Mouse (Mus musculus): Measurements from ENCODE around the gene Cox14. TPM values are rescaled to one million over a fixed set of nuclear protein-coding genes. Genes with fewer than 3 reads are reported as not detected.

The Cox14 gene
- polyA plus RNA-seq, 1 experiment from 2014 or later = 145 TPM

GRCm38 (mm10) chr15:99710221-99711190 lies 14.9 kb upstream of the Cox14 start:
- H3K36me3 ChIP-seq = peaks cover 90% of the 10 kb centered on the region

DNA sequence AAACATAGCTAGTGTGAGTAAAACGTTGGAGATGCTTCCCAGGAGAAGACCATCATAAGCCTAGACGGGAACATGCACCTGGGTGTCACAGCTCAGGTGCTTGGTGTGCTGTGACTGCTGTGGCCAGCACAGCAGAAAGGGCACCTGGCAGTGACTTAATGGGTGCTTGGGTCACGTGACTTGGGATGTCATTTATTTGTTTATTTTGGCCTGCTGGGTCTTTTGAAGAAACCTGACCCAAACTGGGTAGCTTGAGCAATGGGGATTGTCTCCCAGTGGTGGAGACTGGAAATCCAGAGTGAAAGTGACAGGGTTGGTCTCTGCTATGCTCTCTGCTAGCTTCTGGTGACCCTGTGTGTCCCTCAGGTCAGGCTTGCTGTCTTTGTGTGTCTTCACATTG lies 13.9 kb upstream of the Cox14 start:
- no peak for ATAC-seq (ENCODE audit: insufficient number of reproducible peaks, insufficient read depth, low FRiP score, low TSS enrichment, low read depth)
- Histone ChIP-seq H3K4me1 (replicated peaks) (peaks cover 7% of the 10 kb centered on the region), H3K4me2 (no peak overlapping the region), H3K27me3 (no peaks in the 10 kb centered on the region), H3K27ac (no peak overlapping the region), H3K4me3 (replicated peaks) (no peak overlapping the region), H3K36me3 (peaks cover 91% of the 10 kb centered on the region), H3K9me3 (no peaks in the 10 kb centered on the region), H3K9ac (replicated peaks) (no peak overlapping the region)
- 75% methylated on average over 3 of the region's 3 CpGs for WGBS

More at GRCm38 (mm10) chr15:99710221-99711190, 14.9 kb upstream of the Cox14 start:
- ATAC-seq (ENCODE audit: insufficient number of reproducible peaks, insufficient read depth, low FRiP score, low TSS enrichment, low read depth) = no peak
- H3K4me3 ChIP-seq (replicated peaks) = no peak overlapping the region
- no peak overlapping the region for H3K9ac ChIP-seq (replicated peaks)
- no peaks in the 10 kb centered on the region for H3K9me3 ChIP-seq
- H3K4me2 ChIP-seq = no peak overlapping the region
- H3K4me1 ChIP-seq (replicated peaks) = no peaks in the 10 kb centered on the region
- H3K27ac ChIP-seq = no peak overlapping the region
- no peaks in the 10 kb centered on the region for H3K27me3 ChIP-seq
- 94% methylated on average over 10 of the region's 10 CpGs for WGBS

- Histone ChIP-seq H3K4me2 (no peak overlapping the region), H3K27ac (no peak overlapping the region), H3K9me3 (no peaks in the 10 kb centered on the region), H3K36me3 (peaks cover 87% of the 10 kb centered on the region), H3K27me3 (no peaks in the 10 kb centered on the region), H3K4me3 (replicated peaks) (no peak overlapping the region), H3K4me1 (replicated peaks) (peaks cover 7% of the 10 kb centered on the region), H3K9ac (replicated peaks) (no peak overlapping the region)
- 72% methylated on average over 13 of the region's 13 CpGs for WGBS
- ATAC-seq (ENCODE audit: insufficient number of reproducible peaks, insufficient read depth, low FRiP score, low TSS enrichment, low read depth) = no peak
Measured at GRCm38 (mm10) chr15:99712666-99713559, 12.5 kb upstream of the Cox14 start.

DNA sequence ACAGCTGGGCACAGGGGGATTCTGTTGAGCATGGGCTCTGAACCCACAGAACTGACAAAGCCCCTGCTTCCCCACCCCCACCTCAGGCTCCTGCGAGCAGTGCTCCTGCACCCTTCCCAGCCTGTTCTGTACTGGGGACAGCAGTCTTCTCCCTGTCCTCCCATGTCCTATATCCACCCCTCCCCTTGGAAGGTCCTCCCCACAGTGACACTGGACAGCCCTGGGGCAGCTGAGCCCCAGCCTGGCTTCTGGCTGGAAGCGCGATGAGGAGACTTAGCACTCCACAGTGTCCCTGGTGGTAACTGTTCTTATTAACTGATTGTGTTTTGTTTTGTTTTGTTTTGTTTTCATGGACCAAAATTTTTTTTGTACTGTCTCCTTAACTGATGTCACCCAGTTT lies 11.8 kb upstream of the Cox14 start:
- H3K9ac ChIP-seq (replicated peaks) = no peak overlapping the region
- H3K4me2 ChIP-seq = no peak overlapping the region
- no peaks in the 10 kb centered on the region for H3K9me3 ChIP-seq
- ATAC-seq (ENCODE audit: insufficient number of reproducible peaks, insufficient read depth, low FRiP score, low TSS enrichment, low read depth) = no peak
- H3K27me3 ChIP-seq = no peaks in the 10 kb centered on the region
- 81% methylated on average over 3 of the region's 3 CpGs for WGBS
- H3K36me3 ChIP-seq = peaks cover 86% of the 10 kb centered on the region
- H3K4me3 ChIP-seq (replicated peaks) = no peak overlapping the region
- H3K4me1 ChIP-seq (replicated peaks) = peaks cover 7% of the 10 kb centered on the region
- H3K27ac ChIP-seq = no peak overlapping the region

GRCm38 (mm10) chr15:99714206-99714605 lies 11.2 kb upstream of the Cox14 start:
- ATAC-seq (ENCODE audit: insufficient number of reproducible peaks, insufficient read depth, low FRiP score, low TSS enrichment, low read depth) = no peak
- Histone ChIP-seq H3K27me3 (no peaks in the 10 kb centered on the region), H3K4me2 (no peak overlapping the region), H3K4me1 (replicated peaks) (peaks cover 7% of the 10 kb centered on the region), H3K9me3 (no peaks in the 10 kb centered on the region), H3K27ac (no peak overlapping the region), H3K36me3 (peaks cover 86% of the 10 kb centered on the region), H3K4me3 (replicated peaks) (no peak overlapping the region), H3K9ac (replicated peaks) (no peak overlapping the region)
- 77% methylated on average over 4 of the region's 4 CpGs for WGBS

- no peaks in the 10 kb centered on the region for H3K27me3 ChIP-seq
- no peak overlapping the region for H3K27ac ChIP-seq
- H3K4me2 ChIP-seq = no peak overlapping the region
- H3K4me3 ChIP-seq (replicated peaks) = no peak overlapping the region
- H3K36me3 ChIP-seq = peaks cover 80% of the 10 kb centered on the region
- no peaks in the 10 kb centered on the region for H3K9me3 ChIP-seq
- ATAC-seq (ENCODE audit: insufficient number of reproducible peaks, insufficient read depth, low FRiP score, low TSS enrichment, low read depth) = no peak
- no peak overlapping the region for H3K9ac ChIP-seq (replicated peaks)
- 55% methylated on average over 7 of the region's 7 CpGs for WGBS
- peaks cover 7% of the 10 kb centered on the region for H3K4me1 ChIP-seq (replicated peaks)
Measured at GRCm38 (mm10) chr15:99714858-99715257, 10.6 kb upstream of the Cox14 start.

GRCm38 (mm10) chr15:99715361-99715865 lies 10.0 kb upstream of the Cox14 start:
- no peak overlapping the region for H3K27ac ChIP-seq
- H3K4me2 ChIP-seq = no peak overlapping the region

DNA sequence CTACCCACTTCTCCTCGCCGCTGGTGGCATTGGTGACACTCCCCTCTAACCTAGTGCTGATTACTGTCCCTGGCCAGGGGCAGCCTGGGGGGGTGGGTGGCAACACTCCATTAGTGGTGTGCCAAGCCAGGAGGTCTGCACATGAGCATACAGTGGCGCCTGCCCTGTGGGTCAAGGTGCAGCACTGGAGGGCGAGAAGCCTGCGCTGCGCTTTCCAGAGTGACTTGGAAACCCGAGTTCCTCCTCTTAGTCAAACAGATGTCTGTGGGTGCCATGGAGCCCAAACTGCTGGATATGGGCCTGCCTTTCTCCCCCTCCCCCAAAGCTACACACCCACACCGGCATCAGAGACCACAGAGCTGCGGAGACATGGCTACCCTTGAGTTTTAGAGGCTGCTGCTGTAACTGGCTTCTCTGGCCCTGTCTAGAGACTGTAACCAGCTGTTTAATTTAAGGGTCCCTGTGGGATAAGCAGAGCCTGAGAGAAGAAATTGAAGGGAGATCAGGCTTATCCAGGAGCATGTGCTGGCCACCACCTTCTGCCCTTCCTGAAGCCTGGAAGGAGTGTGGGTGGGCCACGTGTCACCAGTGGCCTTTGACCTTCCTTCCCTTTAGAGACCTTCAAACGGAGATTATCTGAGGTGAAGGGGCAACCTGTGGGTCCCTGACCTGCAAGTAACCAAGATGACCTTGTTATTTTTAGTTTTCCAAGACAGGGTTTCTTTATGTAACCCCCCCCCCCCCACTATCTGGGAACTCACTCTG lies 9.3 kb upstream of the Cox14 start:
- Histone ChIP-seq H3K4me1 (replicated peaks) (peaks cover 7% of the 10 kb centered on the region), H3K9me3 (no peaks in the 10 kb centered on the region), H3K36me3 (peaks cover 76% of the 10 kb centered on the region), H3K27ac (no peak overlapping the region), H3K9ac (replicated peaks) (no peak overlapping the region), H3K4me2 (no peak overlapping the region), H3K27me3 (no peaks in the 10 kb centered on the region), H3K4me3 (replicated peaks) (no peak overlapping the region)
- WGBS = 70% methylated on average over 11 of the region's 11 CpGs
- no peak for ATAC-seq (ENCODE audit: insufficient number of reproducible peaks, insufficient read depth, low FRiP score, low TSS enrichment, low read depth)

More at GRCm38 (mm10) chr15:99715361-99715865, 10.0 kb upstream of the Cox14 start:
- Histone ChIP-seq H3K4me1 (replicated peaks) (peaks cover 7% of the 10 kb centered on the region), H3K9me3 (no peaks in the 10 kb centered on the region), H3K9ac (replicated peaks) (no peak overlapping the region; the same call in 1 of the 2 replicates), H3K4me3 (replicated peaks) (no peak overlapping the region), H3K36me3 (peaks cover 78% of the 10 kb centered on the region), H3K27me3 (no peaks in the 10 kb centered on the region)
- ATAC-seq (ENCODE audit: insufficient number of reproducible peaks, insufficient read depth, low FRiP score, low TSS enrichment, low read depth) = no peak
- 80% methylated on average over 13 of the region's 13 CpGs for WGBS

GRCm38 (mm10) chr15:99716814-99717213 lies 8.6 kb upstream of the Cox14 start:
- Histone ChIP-seq H3K4me2 (no peak overlapping the region), H3K4me3 (replicated peaks) (no peak overlapping the region), H3K9me3 (no peaks in the 10 kb centered on the region), H3K36me3 (peaks cover 70% of the 10 kb centered on the region), H3K4me1 (replicated peaks) (peaks cover 7% of the 10 kb centered on the region), H3K27me3 (no peaks in the 10 kb centered on the region), H3K27ac (no peak overlapping the region), H3K9ac (replicated peaks) (no peak overlapping the region)
- WGBS = 88% methylated on average over 12 of the region's 12 CpGs
- ATAC-seq (ENCODE audit: insufficient number of reproducible peaks, insufficient read depth, low FRiP score, low TSS enrichment, low read depth) = no peak

- Histone ChIP-seq H3K4me2 (no peak within 1 kb of the TSS), H3K4me3 (replicated peaks) (no peak within 1 kb of the TSS), H3K9ac (replicated peaks) (no peak within 1 kb of the TSS), H3K27me3 (no peaks in the 10 kb centered on the region), H3K36me3 (peaks cover 68% of the 10 kb centered on the region), H3K4me1 (replicated peaks) (peaks cover 7% of the 10 kb centered on the region), H3K9me3 (no peaks in the 10 kb centered on the region), H3K27ac (0 out of 2 replicates have a peak within 1 kb of the TSS, but pooled peaks have one; percentile 23)
- no peak for ATAC-seq (ENCODE audit: insufficient number of reproducible peaks, insufficient read depth, low FRiP score, low TSS enrichment, low read depth)
- WGBS = 66% methylated on average over 26 of the region's 26 CpGs
Measured at GRCm38 (mm10) chr15:99717386-99718334, 7.8 kb upstream of the Cox14 start, which contains the start of gene Gpd1. Gene Gpd1, plus strand, starts transcription at chr15:99717515.
